Mouse (Mus musculus) cerebellum, adult 11-12 months (tissue): ENCODE data around the gene Cd84.

ENCODE experiments used
- DNase-seq: peaks from one replicate; pipeline ENCODE4 v3.0.0; 2022

Gene Cd84

DNA sequence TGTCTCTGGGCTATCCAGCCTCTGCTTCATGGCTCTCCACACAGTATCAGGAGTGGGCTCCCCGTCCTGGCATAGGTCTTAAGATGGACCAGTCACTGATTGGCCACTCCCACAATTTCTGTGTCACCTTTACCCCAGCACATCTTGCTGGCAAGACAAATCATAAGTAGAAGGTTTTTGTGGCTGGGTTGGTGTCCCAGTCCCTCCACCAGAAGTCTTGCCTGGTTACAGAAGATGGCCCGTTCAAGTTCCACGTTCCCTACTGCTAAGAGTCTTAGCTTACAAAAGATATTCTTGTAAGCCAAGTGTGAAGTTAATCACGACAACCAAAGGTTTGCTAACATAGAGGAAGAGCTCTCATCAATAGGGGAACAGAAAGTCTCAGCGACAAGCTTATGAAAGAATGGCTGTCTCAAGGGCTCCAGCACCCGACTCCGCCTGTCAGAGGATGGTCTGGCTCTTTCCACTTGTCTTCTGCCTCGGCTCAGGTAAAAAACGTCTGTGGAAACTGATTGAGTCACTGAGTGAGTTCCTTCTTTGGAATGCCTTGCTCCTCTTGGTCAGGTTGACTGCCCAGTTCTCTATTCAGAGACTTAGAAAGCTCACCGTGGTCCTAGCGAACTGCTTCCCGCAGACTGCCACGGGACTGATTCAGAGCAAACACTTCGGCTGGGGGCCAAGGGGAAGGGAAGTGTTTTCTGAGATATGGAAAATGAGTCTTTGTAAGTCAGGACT lies 78.0 kb downstream of the Cd84 start, which contains the start of gene Slamf6:
Slamf6 (plus strand) TSS at position 211 of the 735 bp plus-strand sequence.
- DNase-seq, result no peak

- no peak for DNase-seq
These were observed 78.8 kb downstream of the Cd84 start for GRCm38 (mm10) chr1:171918136-171918920.

DNA sequence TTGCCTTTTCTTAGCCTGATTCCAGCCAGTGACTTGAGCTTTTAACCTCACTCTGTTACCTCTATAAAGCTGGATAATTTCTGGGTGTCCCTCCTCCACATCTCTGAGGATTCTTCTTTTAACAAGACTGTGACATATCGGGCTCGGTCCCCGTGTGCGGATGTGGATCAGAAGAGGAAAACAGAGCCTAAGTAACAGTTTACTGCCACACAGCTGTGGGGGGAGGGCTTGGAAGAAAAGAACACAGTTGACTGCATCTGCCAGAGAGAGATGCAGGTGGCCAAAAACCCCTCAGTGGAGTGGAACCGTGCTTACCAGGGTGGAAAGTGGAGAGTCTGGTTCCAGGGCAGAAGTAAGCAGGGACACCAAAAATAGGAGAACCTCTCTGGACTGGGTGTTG lies 79.7 kb downstream of the Cd84 start:
- no peak for DNase-seq

DNA sequence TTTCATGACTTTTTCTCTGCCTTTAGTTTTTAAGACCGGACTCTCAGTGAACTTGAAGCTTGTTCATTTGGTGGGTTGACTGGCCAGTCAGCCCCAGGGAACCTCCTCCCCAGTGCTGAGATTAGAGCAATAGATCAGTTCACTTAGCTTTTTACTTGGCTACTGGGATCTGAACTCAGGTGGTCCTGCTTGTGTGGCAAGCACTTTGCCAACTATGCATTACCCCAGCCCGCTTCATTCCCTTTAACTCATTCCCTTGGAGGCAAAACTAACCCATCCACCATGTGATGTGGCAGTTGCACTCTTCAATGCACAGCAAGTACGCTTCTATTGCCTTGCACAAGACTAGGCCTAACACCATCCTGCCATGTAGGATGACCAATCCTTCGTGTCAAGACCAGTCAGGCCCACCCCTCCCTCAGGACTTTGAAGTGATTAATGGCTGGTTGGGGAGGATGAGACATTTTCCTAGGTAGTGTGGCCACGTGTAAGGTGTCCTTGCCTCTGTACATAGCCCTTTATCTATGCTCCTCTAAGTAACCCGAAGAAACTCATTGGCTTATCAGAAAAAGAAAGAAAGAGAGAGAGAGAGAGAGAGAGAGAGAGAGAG lies 80.5 kb downstream of the Cd84 start:
- no peak for DNase-seq

DNA sequence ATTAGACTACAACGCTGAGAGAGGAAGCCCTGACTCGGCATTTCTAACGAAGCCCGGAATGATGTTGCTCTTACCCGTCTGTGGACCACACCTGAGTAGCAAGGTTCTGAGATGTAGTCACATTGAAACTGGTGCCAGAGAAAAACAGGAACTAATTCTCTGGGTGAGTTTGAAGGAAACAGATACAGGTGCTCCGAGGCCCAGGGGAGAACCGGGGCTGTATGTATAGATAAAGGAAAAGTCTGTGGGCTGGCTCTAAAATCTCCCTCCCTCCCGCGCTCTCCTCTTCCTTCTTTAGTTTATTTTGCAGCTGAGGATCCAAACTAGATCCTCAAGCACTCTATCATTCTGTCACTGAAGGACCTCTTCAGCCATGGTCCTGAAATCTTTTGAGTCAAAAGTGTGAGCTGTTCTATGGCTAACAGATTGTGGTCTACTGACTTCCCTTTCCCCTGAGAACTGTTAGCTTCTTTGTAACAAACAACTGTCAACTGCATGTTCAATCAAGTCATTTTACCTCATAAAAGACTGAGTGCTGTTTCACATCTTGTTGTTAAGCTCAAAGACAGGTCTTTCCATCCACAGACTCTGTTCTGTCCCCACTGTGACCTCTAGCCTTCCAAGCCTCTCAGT lies 81.6 kb downstream of the Cd84 start:
- no peak for DNase-seq

DNA sequence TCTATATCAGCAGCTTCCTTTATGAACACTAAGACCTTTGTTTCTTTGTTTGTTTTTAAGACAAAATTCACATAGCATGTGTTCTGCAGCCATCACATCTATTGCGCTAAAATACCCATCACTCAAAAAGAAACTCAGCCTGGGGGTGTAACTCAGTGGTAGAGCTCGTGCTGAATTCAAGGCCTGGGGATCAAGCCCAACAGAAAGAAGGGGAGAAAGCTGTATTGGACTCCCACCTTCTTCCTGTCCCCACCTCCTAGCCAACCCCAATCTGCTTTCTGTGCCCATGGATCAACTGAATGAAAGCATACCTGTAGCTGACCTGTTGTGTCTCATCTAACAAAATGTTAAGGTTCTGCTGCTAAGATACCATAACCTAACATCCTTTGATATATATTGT lies 82.1 kb downstream of the Cd84 start:
- no peak for DNase-seq

DNA sequence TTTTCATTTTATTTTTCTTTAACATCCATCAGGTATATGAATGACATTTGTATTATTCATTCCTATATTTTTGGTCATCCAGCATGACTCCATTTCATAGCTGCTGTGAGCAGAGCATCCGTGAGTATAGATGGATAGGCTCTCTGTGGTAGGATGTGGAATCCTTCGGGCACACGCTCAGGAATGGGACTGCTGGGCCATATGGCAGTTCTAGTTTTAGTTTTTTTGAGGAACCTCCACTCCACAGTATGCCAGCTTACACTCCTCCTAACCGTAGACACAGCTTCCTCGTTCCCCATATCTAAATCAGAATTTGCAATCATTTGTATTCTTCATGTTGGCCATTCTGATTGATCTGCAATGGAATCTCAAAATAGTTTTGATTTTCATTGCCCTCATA lies 83.3 kb downstream of the Cd84 start:
- DNase-seq, result no peak

- no peak for DNase-seq
These were observed 85.4 kb downstream of the Cd84 start for GRCm38 (mm10) chr1:171924900-171925299.

DNA sequence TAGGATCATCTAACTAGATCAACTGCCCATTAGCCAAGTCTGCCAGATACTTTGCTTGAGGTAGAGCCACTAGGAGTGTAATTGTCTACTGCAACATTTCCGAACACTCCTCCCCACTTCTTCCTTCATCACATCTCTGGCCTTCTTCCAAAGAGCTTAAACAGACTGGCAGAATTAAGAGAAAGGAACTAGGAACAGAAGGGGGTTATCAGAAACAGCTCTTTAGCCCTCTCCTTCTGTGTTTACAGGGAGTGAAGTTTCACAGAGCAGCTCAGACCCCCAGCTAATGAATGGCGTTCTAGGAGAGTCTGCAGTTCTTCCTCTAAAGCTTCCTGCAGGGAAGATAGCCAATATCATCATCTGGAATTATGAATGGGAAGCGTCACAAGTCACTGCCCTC lies 94.4 kb downstream of the Cd84 start:
- DNase-seq, result no peak

GRCm38 (mm10) chr1:171938952-171939948 lies 99.8 kb downstream of the Cd84 start:
- DNase-seq, result no peak
